Mouse (Mus musculus) lung, postnatal 0 days (tissue): ENCODE results near the gene Nr1h2.

Source experiments
- CTCF ChIP-seq: IDR thresholded peaks from 2 replicates; pipeline ENCODE4 v1.5.1; 2016; ENCODE audit warnings: antibody characterized with exemption, mild to moderate bottlenecking
- EP300 ChIP-seq: IDR thresholded peaks from 2 replicates; pipeline ENCODE4 v1.6.1; 2016; ENCODE audit warnings: antibody characterized with exemption, mild to moderate bottlenecking, control low read depth

DNA sequence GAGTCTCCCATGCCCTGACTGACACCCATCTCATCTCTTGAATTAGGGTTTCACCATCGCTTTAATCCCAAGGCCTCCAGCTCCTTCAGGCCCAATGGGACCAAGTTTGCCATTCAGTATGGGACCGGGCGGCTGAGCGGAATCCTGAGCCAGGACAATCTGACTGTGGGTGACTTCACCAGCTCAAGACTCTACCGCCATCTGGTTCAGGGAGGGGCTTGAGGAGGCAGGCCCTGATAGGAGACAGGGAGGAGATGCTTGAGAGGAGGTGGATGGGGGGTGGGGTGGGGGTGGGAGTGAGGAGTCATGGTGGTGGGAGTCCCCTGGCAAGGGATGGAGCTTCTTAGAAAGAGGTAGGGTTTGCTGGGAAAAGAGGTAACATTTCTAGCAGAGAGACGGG is 27.9 kb upstream of the Nr1h2 start:
- no peak for TF ChIP-seq CTCF
- no peak for TF ChIP-seq EP300
